Mouse (Mus musculus) cortical plate, adult 2 months (tissue): ENCODE measurements around the gene Ankrd6. TPM values are rescaled to one million over a fixed set of nuclear protein-coding genes. Genes with fewer than 3 reads are reported as not detected.
A peak's percentile ranks its signal among the peaks of the same experiment; 100 is the strongest.

Source experiments
- H3K27ac ChIP-seq: fragments of 200-500 bp; 2 replicates; pipeline ENCODE4 v1.5.1; 2012; ENCODE audit warnings: low read length, control low read depth, inconsistent platforms; ENCODE audit not compliant: insufficient read depth
- H3K4me1 ChIP-seq: fragments of 200-500 bp; 2 replicates; pipeline ENCODE4 v1.6.1; 2011; ENCODE audit warnings: low read length; ENCODE audit not compliant: control insufficient read depth, insufficient read depth
- H3K4me3 ChIP-seq: fragments of 200-500 bp; 2 replicates; pipeline ENCODE4 v1.5.1; 2011; ENCODE audit warnings: mild to moderate bottlenecking, low read length, control low read depth; ENCODE audit not compliant: insufficient read depth
- CTCF ChIP-seq: fragments of 200-500 bp; IDR thresholded peaks from 2 replicates; pipeline ENCODE4 v1.5.1; 2011; ENCODE audit warnings: mild to moderate bottlenecking, control low read depth, low read length; ENCODE audit not compliant: insufficient read depth; ENCODE audit errors: extremely low read depth
- POLR2A ChIP-seq: fragments of 200-500 bp; IDR thresholded peaks from 2 replicates; pipeline ENCODE4 v1.6.1; 2011; ENCODE audit warnings: mild to moderate bottlenecking, low read length, control low read depth; ENCODE audit not compliant: insufficient read depth; ENCODE audit errors: extremely low read depth
- polyA plus RNA-seq: library from polyadenylated mRNA; depleted of rRNA; stranded (reverse); fragments of >200 nt; gene quantifications from 2 replicates; pipeline ENCODE4 v1.2.3, GENCODE M21; 2012

Ankrd6 gene
- polyA plus RNA-seq, 1 experiment = 12.2 TPM

DNA sequence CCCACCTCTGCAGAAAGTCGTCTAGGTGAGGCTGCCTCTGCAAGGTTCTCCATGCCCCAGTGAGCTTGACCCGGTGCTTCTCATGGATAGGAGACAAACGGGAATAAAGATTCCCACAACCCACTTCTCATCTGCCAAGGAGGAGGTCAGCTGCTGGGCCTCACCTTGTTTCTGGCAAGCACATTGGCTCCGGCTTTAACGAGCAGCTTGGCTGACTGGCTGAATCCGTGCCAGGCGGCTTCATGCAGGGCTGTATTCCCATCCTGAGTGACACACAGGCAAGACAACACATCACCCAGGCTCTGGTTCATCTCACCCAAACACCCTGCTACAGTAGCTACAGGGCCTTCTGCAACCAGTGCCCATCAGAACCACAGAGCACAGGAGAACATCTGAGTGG lies 123.7 kb downstream of the Ankrd6 start:
- H3K4me3 ChIP-seq = no peak overlapping the region
- TF ChIP-seq CTCF (no peak), POLR2A (no peak)
- H3K27ac ChIP-seq = no peak overlapping the region
- no peaks in the 10 kb centered on the region for H3K4me1 ChIP-seq

DNA sequence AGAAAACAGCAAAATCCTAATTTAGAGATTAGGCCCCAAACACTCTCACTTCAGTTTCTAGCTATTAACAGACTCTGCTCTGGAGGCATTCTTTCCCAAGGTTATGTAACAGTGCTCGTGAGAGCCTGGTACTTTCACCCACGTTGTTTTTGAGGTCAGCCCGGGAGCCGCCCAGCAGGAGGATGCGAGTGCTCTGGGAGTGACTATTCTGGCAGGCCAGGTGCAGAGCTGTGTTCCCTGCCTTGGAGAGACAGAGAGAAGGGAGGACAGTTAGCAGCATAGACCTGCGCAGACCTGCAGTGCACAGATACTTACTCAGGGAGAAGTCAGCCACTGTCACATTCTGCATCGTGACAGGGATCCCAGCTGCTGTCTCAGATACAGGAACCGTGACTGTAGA lies 126.4 kb downstream of the Ankrd6 start:
- Histone ChIP-seq H3K4me1 (no peaks in the 10 kb centered on the region), H3K4me3 (no peak overlapping the region), H3K27ac (no peak overlapping the region)
- no peak for TF ChIP-seq CTCF
- TF ChIP-seq POLR2A = no peak

DNA sequence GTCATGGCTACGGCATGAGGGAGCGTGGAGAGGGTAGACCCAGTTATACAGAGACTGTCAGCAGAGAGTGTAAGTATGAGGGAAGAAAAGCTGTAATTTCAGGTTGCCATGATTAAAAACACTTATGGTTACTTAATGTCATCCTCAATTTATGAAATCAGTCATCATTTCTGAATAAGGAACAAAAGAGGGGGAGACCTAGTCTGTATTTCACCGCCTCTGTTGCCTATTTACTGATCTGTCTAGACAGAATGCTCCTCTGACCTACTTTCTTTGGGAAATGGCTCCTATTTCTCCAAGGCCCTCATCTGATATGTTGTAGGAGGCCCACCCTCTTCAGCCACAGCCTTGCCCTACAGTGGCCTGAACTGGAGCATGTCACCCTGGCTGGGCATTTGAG lies 130.0 kb downstream of the Ankrd6 start:
- Histone ChIP-seq H3K4me3 (no peak overlapping the region), H3K27ac (no peak overlapping the region), H3K4me1 (no peaks in the 10 kb centered on the region)
- TF ChIP-seq POLR2A (no peak), CTCF (no peak)

DNA sequence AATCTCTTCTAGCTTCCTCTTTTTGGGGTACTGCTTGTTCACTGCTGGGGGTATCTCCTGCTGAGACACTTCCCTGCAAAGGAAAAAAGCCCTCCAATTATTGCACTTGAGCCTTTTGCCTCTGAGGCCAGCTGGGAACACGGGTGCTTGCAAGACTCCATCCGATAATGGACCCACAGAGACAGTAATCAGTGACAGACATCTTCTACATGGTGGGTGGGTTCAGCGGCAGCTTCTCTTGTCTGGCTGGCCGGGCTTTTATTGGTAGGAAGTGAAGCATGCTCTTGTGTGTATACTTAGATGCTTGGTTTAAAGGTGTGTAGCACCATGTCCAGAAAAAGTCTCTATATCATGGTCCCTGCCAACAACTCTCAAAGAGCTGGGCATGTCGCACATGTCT lies 133.2 kb downstream of the Ankrd6 start:
- no peaks in the 10 kb centered on the region for H3K4me1 ChIP-seq
- TF ChIP-seq POLR2A (no peak), CTCF (no peak)
- H3K27ac ChIP-seq = no peak overlapping the region
- H3K4me3 ChIP-seq = no peak overlapping the region

DNA sequence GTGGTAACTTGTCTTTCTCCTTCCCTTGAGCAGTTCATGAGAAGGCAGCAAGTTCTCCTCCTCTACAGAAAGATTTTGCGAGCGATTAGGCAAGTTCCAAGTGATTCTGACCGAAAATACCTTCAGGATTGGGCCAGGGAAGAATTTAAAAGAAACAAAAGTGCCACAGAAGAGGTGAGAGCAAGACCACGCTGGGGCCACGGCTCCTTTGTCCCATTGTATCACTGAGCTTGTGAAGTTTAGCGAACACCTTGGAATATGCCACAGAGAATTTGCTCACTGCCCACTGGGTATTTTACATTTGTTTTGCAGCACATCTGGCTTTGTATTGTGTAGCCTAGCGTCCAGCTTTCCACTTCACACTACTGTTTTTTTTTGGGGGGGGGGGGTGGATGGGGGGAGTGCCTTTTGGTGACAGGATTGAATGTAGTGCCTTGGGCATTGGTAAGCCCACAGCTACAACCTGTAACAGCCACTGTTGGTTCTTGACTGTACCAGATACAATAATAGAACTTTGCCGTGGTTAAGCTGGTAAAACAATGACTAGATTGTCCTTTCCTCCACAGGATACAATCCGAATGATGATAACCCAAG lies 150.0 kb downstream of the Ankrd6 start:
- peak overlapping the region; percentile 58 for H3K4me3 ChIP-seq
- TF ChIP-seq POLR2A (no peak), CTCF (no peak)
- peaks cover 2% of the 10 kb centered on the region; the same call in 1 of the 2 replicates for H3K4me1 ChIP-seq
- peak overlapping the region; percentile 98 for H3K27ac ChIP-seq

DNA sequence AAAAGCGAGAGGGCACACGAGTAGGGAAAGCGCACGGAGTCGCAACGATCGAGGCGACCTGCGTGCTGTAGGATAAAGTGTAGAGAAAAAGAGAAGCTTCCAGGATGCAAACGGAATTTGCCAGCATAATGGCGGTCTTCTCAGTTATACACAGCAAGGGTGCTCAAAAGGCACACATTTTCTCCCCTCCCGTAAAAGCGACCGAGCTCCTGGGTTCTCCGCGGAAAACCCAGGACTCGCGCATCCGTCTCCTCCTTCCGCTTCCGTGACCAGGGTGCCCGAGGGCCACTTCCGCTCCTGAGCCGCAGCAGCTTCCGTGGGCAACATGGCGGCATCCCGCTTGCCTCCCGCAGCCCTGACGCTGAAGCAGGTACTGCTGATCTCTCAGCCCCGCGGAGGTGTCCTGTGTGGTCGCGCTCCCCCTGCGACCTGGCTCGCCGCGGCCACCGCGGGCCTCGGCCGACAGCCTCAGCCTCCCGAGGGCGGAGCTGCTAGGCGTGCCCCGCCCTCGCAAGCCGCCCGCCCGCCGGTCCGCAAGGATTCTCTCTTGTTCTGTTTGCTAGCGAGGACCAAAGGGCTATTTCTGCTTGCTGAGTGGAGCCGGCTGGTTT lies 150.6 kb downstream of the Ankrd6 start, which contains the start of gene Lyrm2:
TSS of gene Lyrm2 (plus strand) at position 288 of the 611 bp plus-strand sequence.
- H3K4me3 ChIP-seq = peak within 1 kb of the TSS; percentile 58
- TF ChIP-seq POLR2A (peak; percentile 77), CTCF (no peak)
- H3K4me1 ChIP-seq = peaks cover 2% of the 10 kb centered on the region; the same call in 1 of the 2 replicates
- H3K27ac ChIP-seq = peak within 1 kb of the TSS; percentile 98

DNA sequence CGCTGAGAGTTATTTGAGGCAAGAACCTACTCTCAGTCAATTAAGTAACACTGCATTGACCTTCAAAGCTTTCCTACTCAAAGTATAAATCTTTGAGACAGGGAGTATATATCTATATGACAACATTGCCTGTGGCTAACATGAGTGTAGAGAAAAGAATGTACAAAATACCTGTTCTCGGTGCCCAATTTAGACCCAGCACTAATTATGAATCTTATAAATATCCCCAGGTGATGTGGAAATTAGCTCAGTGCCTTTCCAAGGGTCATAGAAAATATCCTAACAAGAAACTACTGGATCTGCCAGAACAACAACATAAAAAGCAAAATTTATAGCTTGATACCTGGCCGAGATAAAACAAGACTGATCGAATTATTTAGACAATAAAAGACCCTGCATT lies 151.7 kb downstream of the Ankrd6 start:
- Histone ChIP-seq H3K27ac (no peak overlapping the region), H3K4me1 (peaks cover 2% of the 10 kb centered on the region; the same call in 1 of the 2 replicates), H3K4me3 (no peak overlapping the region)
- TF ChIP-seq POLR2A (no peak), CTCF (no peak)

DNA sequence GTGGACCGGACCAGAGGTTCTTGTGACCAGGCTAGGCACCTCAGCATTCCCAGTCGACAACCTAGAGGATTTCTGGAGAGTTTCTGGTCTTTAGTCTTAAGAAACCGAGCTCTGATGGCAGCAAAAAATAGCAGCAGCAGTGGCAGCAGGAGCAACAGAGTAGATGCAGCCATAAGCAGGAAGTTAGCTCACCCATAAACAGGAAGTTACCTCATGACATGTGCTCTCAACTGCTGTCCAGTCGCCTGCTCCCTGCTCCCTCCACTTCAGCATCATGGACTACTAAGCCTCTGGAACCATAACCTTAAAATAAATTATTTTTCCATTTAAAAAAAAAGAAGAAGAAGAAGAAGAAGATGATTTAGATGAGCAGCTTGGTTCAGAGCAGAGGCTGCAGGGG lies 161.6 kb downstream of the Ankrd6 start:
- Histone ChIP-seq H3K4me3 (no peak overlapping the region), H3K4me1 (no peaks in the 10 kb centered on the region), H3K27ac (no peak overlapping the region)
- TF ChIP-seq CTCF (no peak), POLR2A (no peak)

DNA sequence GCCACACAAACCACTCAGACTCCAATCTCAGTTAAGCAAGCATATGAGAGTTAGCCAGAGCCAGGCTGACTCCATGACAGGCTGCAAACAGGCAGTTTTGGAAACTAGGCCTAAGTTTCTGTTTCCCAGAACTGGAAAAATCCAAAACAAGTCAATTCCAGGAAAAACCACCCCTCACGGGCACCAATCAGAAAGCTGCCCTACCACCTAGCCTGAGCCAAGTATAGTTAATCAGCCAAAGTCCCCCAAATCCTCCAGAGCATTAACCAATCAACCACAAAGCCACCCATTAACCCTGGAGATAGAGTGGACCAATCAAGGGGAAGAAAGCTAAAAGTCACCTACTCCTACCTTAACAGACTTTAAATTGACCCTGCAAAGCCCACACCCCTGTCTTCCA lies 163.5 kb downstream of the Ankrd6 start:
- no peaks in the 10 kb centered on the region for H3K4me1 ChIP-seq

DNA sequence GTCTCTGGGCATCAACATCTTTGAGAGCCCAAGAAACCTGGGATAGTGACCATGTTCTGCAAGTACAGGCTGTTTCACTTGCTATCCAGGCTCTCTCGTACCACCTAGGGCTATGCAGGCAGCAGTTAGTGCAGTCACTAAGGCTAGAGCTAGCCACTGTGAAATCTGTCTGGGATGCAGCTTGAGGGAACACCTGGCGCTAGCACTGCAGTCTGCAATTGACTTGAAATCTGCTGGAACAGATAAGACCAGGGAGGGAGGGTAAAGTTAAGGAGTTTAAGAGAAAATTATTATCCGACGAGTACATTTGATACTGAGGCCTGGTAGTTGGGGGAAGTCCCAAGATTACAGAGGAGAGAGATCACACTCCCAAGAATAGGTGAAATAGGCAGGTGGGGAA lies 170.6 kb downstream of the Ankrd6 start:
- TF ChIP-seq CTCF (no peak), POLR2A (no peak)
- Histone ChIP-seq H3K4me3 (no peak overlapping the region), H3K4me1 (no peaks in the 10 kb centered on the region), H3K27ac (no peak overlapping the region)

More for the DNA sequence above, 163.5 kb downstream of the Ankrd6 start:
- Histone ChIP-seq H3K27ac (no peak overlapping the region), H3K4me3 (no peak overlapping the region)
- TF ChIP-seq CTCF (no peak), POLR2A (no peak)
